Mouse (Mus musculus) C2C12 (cell line): ENCODE measurements around the gene Atp11c.

Source experiments
- CTCF ChIP-seq: IDR thresholded peaks from one replicate; pipeline ENCODE4 v1.5.1; 2011; ENCODE audit not compliant: control insufficient read depth, insufficient read depth, insufficient read length
- MAX ChIP-seq: IDR thresholded peaks from one replicate; pipeline ENCODE4 v1.6.1; 2011; ENCODE audit warnings: mild to moderate bottlenecking, control low read depth

DNA sequence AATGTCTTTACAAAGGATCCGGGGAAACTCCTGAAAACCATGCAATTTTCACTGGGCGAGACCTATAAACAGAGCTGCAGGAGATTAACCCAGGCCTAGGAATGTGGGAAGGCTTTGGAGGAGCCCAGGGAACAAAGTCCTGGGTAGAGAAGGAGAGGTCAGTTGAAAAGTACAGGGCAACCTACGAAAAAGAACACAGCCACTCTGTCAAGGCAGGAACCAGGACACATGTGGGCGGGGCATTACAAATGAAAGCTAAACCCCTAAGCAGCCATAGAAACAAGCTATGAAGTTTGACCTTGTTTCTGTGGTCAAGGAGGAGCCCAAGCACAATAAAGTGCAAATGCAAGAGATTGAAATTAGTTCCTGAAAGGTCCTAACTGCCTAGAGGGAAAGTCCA is 186.8 kb downstream of the Atp11c start:
- TF ChIP-seq CTCF (no peak), MAX (no peak)
